Mouse (Mus musculus) embryonic facial prominence, embryonic 11.5 days (tissue): Measurements from ENCODE around the gene Ddc. TPM values are rescaled to one million over a fixed set of nuclear protein-coding genes. Genes with fewer than 3 reads are reported as not detected.

Source experiments
- ATAC-seq: fragments of 200-750 bp; cut with Nextera tagmentation; replicated peaks from 2 replicates; pipeline ENCODE4 v1.8.0; 2017; ENCODE audit warnings: low read depth; ENCODE audit not compliant: insufficient number of reproducible peaks, low FRiP score, low TSS enrichment
- DNase-seq: peaks from one replicate; pipeline ENCODE4 v3.0.0-alpha.2; 2015; ENCODE audit warnings: low spot score
- H3K27ac ChIP-seq: fragments of 300-500 bp; sonication (generic); replicated peaks from 2 replicates; pipeline ENCODE4 v1.5.1; 2014; ENCODE audit warnings: mild to moderate bottlenecking, low read depth, low read length, control low read depth
- H3K27me3 ChIP-seq: fragments of 300-500 bp; sonication (generic); 2 replicates; pipeline ENCODE4 v1.6.1; 2014; ENCODE audit warnings: mild to moderate bottlenecking, low read length, moderate library complexity, mixed read lengths; ENCODE audit not compliant: control insufficient read depth, insufficient read depth
- H3K36me3 ChIP-seq: fragments of 300-500 bp; sonication (generic); replicated peaks from 2 replicates; pipeline ENCODE4 v1.6.1; 2014; ENCODE audit warnings: low read depth, mild to moderate bottlenecking, low read length, moderate library complexity, mixed read lengths; ENCODE audit not compliant: control insufficient read depth, insufficient read depth
- H3K4me1 ChIP-seq: fragments of 300-500 bp; sonication (generic); 2 replicates; pipeline ENCODE4 v1.6.1; 2014; ENCODE audit warnings: low read length, mixed read lengths; ENCODE audit not compliant: control insufficient read depth, insufficient read depth
- H3K4me2 ChIP-seq: fragments of 300-500 bp; sonication (generic); 2 replicates; pipeline ENCODE4 v1.6.1; 2014; ENCODE audit warnings: low read depth, mild to moderate bottlenecking, control low read depth, low read length, moderate library complexity
- H3K4me3 ChIP-seq: fragments of 300-500 bp; sonication (generic); 2 replicates; pipeline ENCODE4 v1.5.1; 2014; ENCODE audit warnings: low read depth, low read length, control low read depth
- H3K9ac ChIP-seq: fragments of 300-500 bp; sonication (generic); replicated peaks from 2 replicates; pipeline ENCODE4 v1.6.1; 2014; ENCODE audit warnings: mild to moderate bottlenecking, control low read depth, low read length
- H3K9me3 ChIP-seq: fragments of 300-500 bp; sonication (generic); replicated peaks from 2 replicates; pipeline ENCODE4 v1.6.1; 2016; ENCODE audit warnings: mild to moderate bottlenecking, low read length, inconsistent platforms, mixed read lengths; ENCODE audit not compliant: control insufficient read depth
- WGBS: fragments of 180-500 bp; shearing (Covaris S2); extraction: QIAGEN DNeasy Blood & Tissue Kit; methylation state at CpG from one replicate; pipeline ENCODE4 v1.1.7; 2014; 5-methylcytosine and 5-hydroxymethylcytosine counted together
- polyA plus RNA-seq: library from polyadenylated mRNA; unstranded; fragments of >200 nt; fragmentation: Nextera tagmentation; extraction: Ambion mirVana; gene quantifications from 2 replicates; pipeline ENCODE4 v1.2.1, GENCODE M21; 2014

The Ddc gene
- polyA plus RNA-seq, 1 experiment from 2014 or later = 10.4 TPM

- H3K9me3 ChIP-seq = no peaks in the 10 kb centered on the region
- 0 out of 2 replicates have a peak overlapping the region, but pooled peaks have one; percentile 35 for H3K27ac ChIP-seq
- ATAC-seq = no peak
- H3K4me3 ChIP-seq = no peak overlapping the region
- WGBS = 39% methylated on average over 6 of the region's 6 CpGs
- H3K36me3 ChIP-seq = no peaks in the 10 kb centered on the region
- no peak overlapping the region for H3K4me2 ChIP-seq
- peak; percentile 24 for DNase-seq
- H3K9ac ChIP-seq = no peak overlapping the region
- peaks cover 5% of the 10 kb centered on the region for H3K4me1 ChIP-seq
- H3K27me3 ChIP-seq = no peaks in the 10 kb centered on the region
Measured at GRCm38 (mm10) chr11:11835361-11835760, 62.6 kb downstream of the Ddc start.

- peaks cover 14% of the 10 kb centered on the region for H3K4me1 ChIP-seq
- no peaks in the 10 kb centered on the region for H3K36me3 ChIP-seq
- 15% methylated on average over 8 of the region's 8 CpGs for WGBS
- H3K27ac ChIP-seq = peak overlapping the region; percentile 89
- no peak overlapping the region for H3K4me2 ChIP-seq
- no peaks in the 10 kb centered on the region for H3K27me3 ChIP-seq
- ATAC-seq (no peak), DNase-seq (peak; percentile 61)
- H3K4me3 ChIP-seq = no peak overlapping the region
- no peaks in the 10 kb centered on the region for H3K9me3 ChIP-seq
- H3K9ac ChIP-seq = peak overlapping the region; percentile 45; the same call in 1 of the 2 replicates
Measured at GRCm38 (mm10) chr11:11833100-11833499, 64.8 kb downstream of the Ddc start.

GRCm38 (mm10) chr11:11832755-11833084 is 65.2 kb downstream of the Ddc start:
- no peak for DNase-seq
- no peaks in the 10 kb centered on the region for H3K36me3 ChIP-seq
- peak overlapping the region; percentile 89 for H3K27ac ChIP-seq
- WGBS = 18% methylated on average over 6 of the region's 6 CpGs
- peaks cover 14% of the 10 kb centered on the region for H3K4me1 ChIP-seq
- ATAC-seq = no peak
- no peaks in the 10 kb centered on the region for H3K9me3 ChIP-seq
- H3K27me3 ChIP-seq = no peaks in the 10 kb centered on the region
- H3K9ac ChIP-seq = peak overlapping the region; percentile 45
- H3K4me2 ChIP-seq = no peak overlapping the region
- H3K4me3 ChIP-seq = no peak overlapping the region

GRCm38 (mm10) chr11:11831940-11832754 is 65.8 kb downstream of the Ddc start:
- Histone ChIP-seq H3K4me3 (no peak overlapping the region), H3K9me3 (no peaks in the 10 kb centered on the region), H3K36me3 (no peaks in the 10 kb centered on the region), H3K4me2 (no peak overlapping the region), H3K4me1 (peaks cover 14% of the 10 kb centered on the region), H3K9ac (peak overlapping the region; percentile 45), H3K27ac (peak overlapping the region; percentile 89), H3K27me3 (no peaks in the 10 kb centered on the region)
- peak; percentile 74 for DNase-seq
- ATAC-seq = no peak
- WGBS = 5% methylated on average over 6 of the region's 6 CpGs

- 4% methylated on average over 6 of the region's 6 CpGs for WGBS
- H3K27me3 ChIP-seq = no peaks in the 10 kb centered on the region
- H3K4me2 ChIP-seq = no peak overlapping the region
- peaks cover 14% of the 10 kb centered on the region for H3K4me1 ChIP-seq
- no peaks in the 10 kb centered on the region for H3K36me3 ChIP-seq
- H3K4me3 ChIP-seq = no peak overlapping the region
- H3K9me3 ChIP-seq = no peaks in the 10 kb centered on the region
- DNase-seq (peak; percentile 48), ATAC-seq (no peak)
- peak overlapping the region; percentile 89 for H3K27ac ChIP-seq
- H3K9ac ChIP-seq = peak overlapping the region; percentile 45; the same call in 1 of the 2 replicates
Measured at GRCm38 (mm10) chr11:11831526-11831925, 66.4 kb downstream of the Ddc start.

GRCm38 (mm10) chr11:11830884-11831495 is 67.0 kb downstream of the Ddc start:
- no peaks in the 10 kb centered on the region for H3K36me3 ChIP-seq
- H3K9ac ChIP-seq = 0 out of 2 replicates have a peak overlapping the region, but pooled peaks have one; percentile 1
- no peaks in the 10 kb centered on the region for H3K9me3 ChIP-seq
- peak overlapping the region; percentile 96 for H3K27ac ChIP-seq
- H3K4me1 ChIP-seq = peaks cover 14% of the 10 kb centered on the region
- H3K4me2 ChIP-seq = no peak overlapping the region
- 27% methylated on average over 12 of the region's 12 CpGs for WGBS
- DNase-seq (no peak), ATAC-seq (no peak)
- no peak overlapping the region for H3K4me3 ChIP-seq
- H3K27me3 ChIP-seq = no peaks in the 10 kb centered on the region

- H3K4me2 ChIP-seq = no peak overlapping the region
- peak; percentile 61; the same call in 1 of the 2 replicates for ATAC-seq
Measured at GRCm38 (mm10) chr11:11829161-11830000, 68.6 kb downstream of the Ddc start.

More at GRCm38 (mm10) chr11:11829161-11830000, 68.6 kb downstream of the Ddc start:
- Histone ChIP-seq H3K36me3 (no peaks in the 10 kb centered on the region), H3K27me3 (no peaks in the 10 kb centered on the region), H3K4me1 (peaks cover 14% of the 10 kb centered on the region), H3K9ac (peak overlapping the region; percentile 56; the same call in 1 of the 2 replicates), H3K9me3 (no peaks in the 10 kb centered on the region), H3K4me3 (no peak overlapping the region), H3K27ac (peak overlapping the region; percentile 96)
- DNase-seq = peak; percentile 69
- 11% methylated on average over 11 of the region's 11 CpGs for WGBS
